In genomic region chr13:20733046-20733445, GRCm38 (mm10) we compare ENCODE assay signal across 24 mouse cellular contexts.
DNase-seq lines count a peak whose midpoint lies in the region; ATAC-seq and TF ChIP-seq lines count a peak whose summit lies in the region.
"Had no signal": no experiment of that assay in that cellular context is flagged by ENCODE, and none has a peak within 500 bp of the region (broad histone marks: within the 10 kb centered on the region; RNA-seq: fewer than 3 reads in every experiment).

No protein-coding gene starts in this region.

- no peak overlapping the region for H3K9ac ChIP-seq in intestine, embryonic 16.5 days (ENCODE audit: low read depth, low read length)
- no peak overlapping the region for H3K9ac ChIP-seq in intestine, embryonic 15.5 days
- H3K9ac ChIP-seq in kidney, embryonic 14.5 days (ENCODE audit: low read depth, low read length): no peak overlapping the region
- no peak overlapping the region for H3K9ac ChIP-seq in intestine, postnatal 0 days (ENCODE audit: low read depth, low read length)
- H3K9ac ChIP-seq: embryonic facial prominence, embryonic 12.5 days; forebrain, embryonic 13.5 days had no signal

- H3K4me2 ChIP-seq in intestine, embryonic 16.5 days (ENCODE audit: low read depth, low read length): no peak overlapping the region
- H3K4me2 ChIP-seq in intestine, embryonic 15.5 days (replicated peaks): no peak overlapping the region
- no peak overlapping the region for H3K4me2 ChIP-seq in kidney, embryonic 14.5 days (replicated peaks; ENCODE audit: low read depth, low read length)
- no peak overlapping the region; the same call in 1 of the 2 replicates for H3K4me2 ChIP-seq in intestine, postnatal 0 days (replicated peaks; ENCODE audit: low read depth)
- H3K4me2 ChIP-seq: embryonic facial prominence, embryonic 12.5 days; forebrain, embryonic 13.5 days had no signal

- H3K4me3 ChIP-seq in intestine, embryonic 16.5 days (ENCODE audit: low read length): no peak overlapping the region
- no peak overlapping the region for H3K4me3 ChIP-seq in intestine, embryonic 15.5 days (replicated peaks)
- H3K4me3 ChIP-seq in kidney, adult 2 months (ENCODE audit: insufficient read depth, low read depth, low read length): no peak overlapping the region
- no peak overlapping the region for H3K4me3 ChIP-seq in kidney, embryonic 14.5 days (ENCODE audit: low read length)
- H3K4me3 ChIP-seq in intestine, postnatal 0 days (ENCODE audit: low read depth, low read length): no peak overlapping the region
- H3K4me3 ChIP-seq: embryonic facial prominence, embryonic 10.5 days; embryonic facial prominence, embryonic 12.5 days; forebrain, embryonic 13.5 days had no signal

- TF ChIP-seq POLR2A in kidney, adult 2 months (IDR thresholded peaks at IDR 0.05; ENCODE audit: low read depth, low read length): no peak

- H3K9me3 ChIP-seq in intestine, embryonic 16.5 days (ENCODE audit: control insufficient read depth, low read length): no peaks in the 10 kb centered on the region
- H3K9me3 ChIP-seq in intestine, embryonic 15.5 days: no peaks in the 10 kb centered on the region
- H3K9me3 ChIP-seq in kidney, embryonic 14.5 days (ENCODE audit: control insufficient read depth, low read length): no peaks in the 10 kb centered on the region
- H3K9me3 ChIP-seq in intestine, postnatal 0 days (ENCODE audit: control insufficient read depth): no peaks in the 10 kb centered on the region
- H3K9me3 ChIP-seq: embryonic facial prominence, embryonic 10.5 days; embryonic facial prominence, embryonic 12.5 days; forebrain, embryonic 13.5 days; G1E had no signal

- no peak for TF ChIP-seq CTCF in kidney, adult 2 months (conservative IDR thresholded peaks at IDR 0.05; ENCODE audit: insufficient read depth, insufficient read length, low read depth, low read length)
- TF ChIP-seq CTCF in intestine, postnatal 0 days (IDR thresholded peaks at IDR 0.05; ENCODE audit: low read depth): no peak

- peak; percentile 53 for DNase-seq in kidney, adult 2 months
- DNase-seq in kidney, adult 9 months: peak; percentile 37
- DNase-seq in kidney, adult 18-20 months: no peak
- DNase-seq: adrenal gland, adult 8-10 months; adrenal gland, postnatal 14 days; adrenal gland, postnatal 36 days; B cell, adult 2 months; cerebellum, adult 11-12 months; cerebellum, adult 2 months; cerebellum, adult 9-10 months; cerebellum, postnatal 10 days; cerebellum, postnatal 25 days had no signal

- no peaks in the 10 kb centered on the region for H3K4me1 ChIP-seq in intestine, embryonic 16.5 days (ENCODE audit: control insufficient read depth, insufficient read depth, low read length)
- H3K4me1 ChIP-seq in intestine, embryonic 15.5 days (replicated peaks): no peaks in the 10 kb centered on the region
- H3K4me1 ChIP-seq in kidney, adult 2 months (ENCODE audit: control insufficient read depth, insufficient read depth, low read length): peaks cover 3% of the 10 kb centered on the region; the same call in 1 of the 2 replicates
- no peaks in the 10 kb centered on the region for H3K4me1 ChIP-seq in kidney, embryonic 14.5 days (ENCODE audit: control insufficient read depth, insufficient read depth, low read length)
- no peaks in the 10 kb centered on the region for H3K4me1 ChIP-seq in intestine, postnatal 0 days (replicated peaks; ENCODE audit: control insufficient read depth, insufficient read depth, low read length)
- H3K4me1 ChIP-seq: embryonic facial prominence, embryonic 10.5 days; embryonic facial prominence, embryonic 12.5 days; forebrain, embryonic 13.5 days had no signal

- no peak overlapping the region for H3K27ac ChIP-seq in intestine, embryonic 16.5 days (ENCODE audit: low read length)
- no peak overlapping the region for H3K27ac ChIP-seq in intestine, embryonic 15.5 days
- no peak overlapping the region for H3K27ac ChIP-seq in kidney, adult 2 months (ENCODE audit: insufficient read depth, low read depth, low read length)
- H3K27ac ChIP-seq in kidney, embryonic 14.5 days (ENCODE audit: low read depth, low read length): no peak overlapping the region
- H3K27ac ChIP-seq in intestine, postnatal 0 days (ENCODE audit: low read depth, low read length): no peak overlapping the region
- H3K27ac ChIP-seq: embryonic facial prominence, embryonic 10.5 days; embryonic facial prominence, embryonic 12.5 days; forebrain, embryonic 13.5 days had no signal

- peak; percentile 71 for ATAC-seq in intestine, embryonic 16.5 days
- no peak for ATAC-seq in intestine, embryonic 15.5 days
- ATAC-seq in kidney, embryonic 14.5 days (ENCODE audit: low FRiP score, low TSS enrichment): no peak
- ATAC-seq in intestine, postnatal 0 days: peak; percentile 64
- ATAC-seq: activated CD4-positive, CD25-positive, alpha-beta regulatory T cell, adult 4 months; CD4-positive, CD25-positive, alpha-beta regulatory T cell, adult 4 months; forebrain, embryonic 13.5 days; Patski had no signal

- H3K27me3 ChIP-seq in intestine, embryonic 16.5 days (replicated peaks; ENCODE audit: control insufficient read depth, insufficient read depth, low read length): no peaks in the 10 kb centered on the region
- no peaks in the 10 kb centered on the region for H3K27me3 ChIP-seq in intestine, embryonic 15.5 days (replicated peaks)
- H3K27me3 ChIP-seq in kidney, adult 2 months (replicated peaks; ENCODE audit: control insufficient read depth, insufficient read depth, low read length): no peaks in the 10 kb centered on the region
- H3K27me3 ChIP-seq in kidney, embryonic 14.5 days (ENCODE audit: control insufficient read depth, insufficient read depth, low read length): no peaks in the 10 kb centered on the region
- H3K27me3 ChIP-seq in intestine, postnatal 0 days (replicated peaks; ENCODE audit: control insufficient read depth, insufficient read depth, low read length): no peaks in the 10 kb centered on the region
- H3K27me3 ChIP-seq: CH12.LX; embryonic facial prominence, embryonic 12.5 days; forebrain, embryonic 13.5 days; Patski had no signal

- H3K36me3 ChIP-seq in intestine, embryonic 16.5 days (ENCODE audit: control insufficient read depth, insufficient read depth, low read length): no peaks in the 10 kb centered on the region
- no peaks in the 10 kb centered on the region for H3K36me3 ChIP-seq in intestine, embryonic 15.5 days
- H3K36me3 ChIP-seq in kidney, adult 2 months (ENCODE audit: control insufficient read depth, insufficient read depth, low read length): no peaks in the 10 kb centered on the region
- no peaks in the 10 kb centered on the region for H3K36me3 ChIP-seq in kidney, embryonic 14.5 days (ENCODE audit: control insufficient read depth, insufficient read depth, low read length)
- H3K36me3 ChIP-seq in intestine, postnatal 0 days (ENCODE audit: control insufficient read depth, insufficient read depth): no peaks in the 10 kb centered on the region
- H3K36me3 ChIP-seq: embryonic facial prominence, embryonic 10.5 days; embryonic facial prominence, embryonic 12.5 days; G1E had no signal

- WGBS in intestine, embryonic 16.5 days: 45% methylated on average over 2 of the region's 2 CpGs
- 61% methylated on average over 2 of the region's 2 CpGs for WGBS in intestine, embryonic 15.5 days
- 39% methylated on average over 2 of the region's 2 CpGs for WGBS in kidney, adult 2 months
- WGBS in kidney, embryonic 14.5 days: 48% methylated on average over 2 of the region's 2 CpGs
- 33% methylated on average over 2 of the region's 2 CpGs for WGBS in intestine, postnatal 0 days

Comparison
In these comparisons a context has a peak if more than half of its experiments do, and no peak if none do; other contexts are left out.
1. ATAC-seq: peak in intestine, embryonic 16.5 days (single experiment) and intestine, postnatal 0 days (single experiment); none in intestine, embryonic 15.5 days (single experiment) and kidney, embryonic 14.5 days (single experiment).